Mouse (Mus musculus): ENCODE measurements around the gene Polm. TPM values are rescaled to one million over a fixed set of nuclear protein-coding genes. Genes with fewer than 3 reads are reported as not detected.
A peak's percentile ranks its signal among the peaks of the same experiment; 100 is the strongest.

Polm gene
- polyA plus RNA-seq, 1 experiment from 2014 or later = 8.4 TPM

- WGBS = 38% methylated on average over 8 of the region's 8 CpGs
- no peaks in the 10 kb centered on the region for H3K27me3 ChIP-seq
- H3K4me2 ChIP-seq = peak overlapping the region; percentile 87
- H3K9ac ChIP-seq = peak overlapping the region; percentile 74
- H3K9me3 ChIP-seq = no peaks in the 10 kb centered on the region
- peak; percentile 15; the same call in 1 of the 2 replicates for ATAC-seq (ENCODE audit: low FRiP score)
- H3K36me3 ChIP-seq (replicated peaks) = peaks cover 18% of the 10 kb centered on the region
- H3K4me3 ChIP-seq (replicated peaks) = peak overlapping the region; percentile 66
- H3K4me1 ChIP-seq = peaks cover 26% of the 10 kb centered on the region
- H3K27ac ChIP-seq = peak overlapping the region; percentile 87
Measured at GRCm38 (mm10) chr11:5787671-5788055, 50.2 kb downstream of the Polm start.

DNA sequence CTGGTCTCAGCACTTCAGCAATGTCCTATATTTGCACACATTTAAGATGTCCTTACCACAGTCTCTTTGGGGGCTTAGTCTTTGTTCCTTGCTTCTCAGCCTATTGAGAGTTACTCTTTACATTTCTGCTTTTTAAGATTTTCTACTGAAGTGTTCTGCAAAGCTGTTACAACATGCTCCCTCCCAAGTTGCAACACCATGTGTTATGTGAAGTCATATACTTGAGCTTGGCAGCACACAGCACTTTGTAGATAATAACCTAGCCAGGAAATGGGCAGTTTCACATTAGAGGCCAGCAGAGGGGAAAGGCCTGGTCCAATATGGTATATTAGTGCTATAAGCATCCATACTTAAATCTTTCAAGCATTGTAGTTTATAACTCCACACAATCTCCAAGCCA lies 52.1 kb downstream of the Polm start:
- no peak overlapping the region for H3K4me3 ChIP-seq (replicated peaks)
- no peak for ATAC-seq (ENCODE audit: low FRiP score)
- no peaks in the 10 kb centered on the region for H3K27me3 ChIP-seq
- no peak overlapping the region for H3K9ac ChIP-seq
- no peak overlapping the region for H3K27ac ChIP-seq
- H3K9me3 ChIP-seq = no peaks in the 10 kb centered on the region
- H3K4me2 ChIP-seq = no peak overlapping the region
- H3K4me1 ChIP-seq = peaks cover 26% of the 10 kb centered on the region
- 0 out of 2 replicates have a peak, but pooled peaks cover 3% of the 10 kb centered on the region for H3K36me3 ChIP-seq (replicated peaks)

DNA sequence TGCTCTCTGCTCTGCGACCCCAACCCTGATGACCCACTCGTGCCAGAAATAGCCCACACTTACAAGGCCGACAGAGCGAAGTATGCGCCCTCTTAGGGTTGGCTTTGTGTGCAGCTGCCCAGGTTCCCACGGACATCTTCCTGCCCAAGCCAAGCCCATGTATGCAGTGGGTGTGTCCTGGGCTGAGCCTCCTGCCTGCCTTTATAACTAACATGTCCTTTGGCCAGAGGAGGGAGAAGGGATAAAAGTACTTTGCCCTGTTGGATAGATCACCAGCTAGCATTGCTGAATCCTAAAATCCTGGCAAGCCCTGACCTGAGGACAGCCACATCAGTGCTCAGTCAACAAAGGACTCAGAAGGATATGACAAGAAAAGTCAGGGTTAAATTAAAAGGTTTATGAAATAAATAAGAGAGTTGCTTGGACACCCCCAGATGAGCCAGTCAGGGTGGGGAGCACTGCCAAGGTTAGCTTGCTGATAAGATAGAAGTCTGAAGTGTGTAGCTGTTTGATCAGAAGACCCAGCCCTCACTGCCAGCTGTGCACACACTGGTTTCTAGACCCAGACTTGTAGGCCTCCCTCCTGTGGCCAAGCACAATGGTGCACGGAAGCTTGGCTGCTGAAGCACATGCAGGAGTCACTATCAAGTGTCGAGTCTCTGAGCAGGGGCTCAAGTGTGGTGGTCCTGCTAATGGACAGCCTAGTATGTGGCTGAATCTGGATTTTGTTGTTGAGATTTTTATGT lies 55.4 kb downstream of the Polm start:
- Histone ChIP-seq H3K9me3 (no peaks in the 10 kb centered on the region), H3K27ac (no peak overlapping the region), H3K36me3 (replicated peaks) (0 out of 2 replicates have a peak, but pooled peaks cover 2% of the 10 kb centered on the region), H3K27me3 (no peaks in the 10 kb centered on the region), H3K4me2 (no peak overlapping the region), H3K4me1 (peaks cover 4% of the 10 kb centered on the region), H3K4me3 (replicated peaks) (no peak overlapping the region), H3K9ac (no peak overlapping the region)
- WGBS = 70% methylated on average over 8 of the region's 8 CpGs
- ATAC-seq (ENCODE audit: low FRiP score) = no peak

GRCm38 (mm10) chr11:5780035-5780499 lies 57.7 kb downstream of the Polm start:
- H3K27me3 ChIP-seq = no peaks in the 10 kb centered on the region
- H3K4me2 ChIP-seq = no peak overlapping the region
- 91% methylated on average over 6 of the region's 6 CpGs for WGBS
- no peak overlapping the region for H3K4me3 ChIP-seq (replicated peaks)
- 0 out of 2 replicates have a peak, but pooled peaks cover 2% of the 10 kb centered on the region for H3K36me3 ChIP-seq (replicated peaks)
- ATAC-seq (ENCODE audit: low FRiP score) = no peak
- H3K4me1 ChIP-seq = no peaks in the 10 kb centered on the region
- no peaks in the 10 kb centered on the region for H3K9me3 ChIP-seq
- H3K27ac ChIP-seq = no peak overlapping the region
- no peak overlapping the region for H3K9ac ChIP-seq

DNA sequence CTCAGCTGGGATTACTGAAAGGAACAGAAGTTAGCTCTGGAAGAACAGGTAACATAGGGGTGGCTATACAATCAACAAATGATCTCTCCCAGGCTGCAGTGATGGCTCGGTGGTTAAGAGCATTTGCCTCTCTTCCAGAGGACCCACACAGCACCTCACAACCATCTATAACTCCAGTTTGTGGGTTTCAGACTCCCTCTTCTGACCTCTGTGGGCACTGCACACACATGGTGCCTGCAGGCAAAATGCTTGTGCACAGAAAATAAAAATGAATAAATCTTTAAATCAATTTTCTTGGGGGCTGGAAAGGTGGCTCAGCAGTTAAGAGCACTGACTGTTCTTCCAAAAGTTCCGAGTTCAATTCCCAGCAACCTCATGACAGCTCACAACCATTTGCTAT lies 59.3 kb downstream of the Polm start:
- whole genome bisulfite sequencing = 68% methylated on average over 2 of the region's 2 CpGs
- Histone ChIP-seq H3K27ac (no peak overlapping the region), H3K36me3 (replicated peaks) (0 out of 2 replicates have a peak, but pooled peaks cover 2% of the 10 kb centered on the region), H3K4me3 (replicated peaks) (no peak overlapping the region), H3K27me3 (no peaks in the 10 kb centered on the region), H3K4me2 (no peak overlapping the region), H3K4me1 (no peaks in the 10 kb centered on the region), H3K9ac (no peak overlapping the region), H3K9me3 (no peaks in the 10 kb centered on the region)
- no peak for ATAC-seq (ENCODE audit: low FRiP score)

Other genes with a start within 250 kb of the Polm start
- 156 and 162 TPM in 2 replicates for gene Mrps24, start 122.3 kb downstream of the Polm start, polyA plus RNA-seq (2016; fragmentation: Nextera tagmentation; extraction: Ambion mirVana)
- gene Urgcp, start 75.6 kb downstream of the Polm start, polyA plus RNA-seq (2016; fragmentation: Nextera tagmentation; extraction: Ambion mirVana) = 24.8 and 26.2 TPM in 2 replicates
- 137 and 140 TPM in 2 replicates for gene Dbnl, start 49.5 kb downstream of the Polm start, polyA plus RNA-seq (2016; fragmentation: Nextera tagmentation; extraction: Ambion mirVana)
- 2.5 and 3.7 TPM in 2 replicates for gene Pgam2, start 34.3 kb downstream of the Polm start, polyA plus RNA-seq (2016; fragmentation: Nextera tagmentation; extraction: Ambion mirVana)
- 14.6 and 20.5 TPM in 2 replicates for gene Aebp1, start 23.9 kb upstream of the Polm start, polyA plus RNA-seq (2016; fragmentation: Nextera tagmentation; extraction: Ambion mirVana)
- gene Pold2, start 40.3 kb upstream of the Polm start, polyA plus RNA-seq (2016; fragmentation: Nextera tagmentation; extraction: Ambion mirVana) = 104 and 108 TPM in 2 replicates
- 0.99 and 2.0 TPM in 2 replicates for gene Myl7, start 60.8 kb upstream of the Polm start, polyA plus RNA-seq (2016; fragmentation: Nextera tagmentation; extraction: Ambion mirVana)
- 2.9 and 3.5 TPM in 2 replicates for gene Gck, start 112.1 kb upstream of the Polm start, polyA plus RNA-seq (2016; fragmentation: Nextera tagmentation; extraction: Ambion mirVana)
- gene Ykt6, start 117.7 kb upstream of the Polm start, polyA plus RNA-seq (2016; fragmentation: Nextera tagmentation; extraction: Ambion mirVana) = 58.4 and 59.8 TPM in 2 replicates
- 11.0 and 11.7 TPM in 2 replicates for gene Camk2b, start 228.3 kb upstream of the Polm start, polyA plus RNA-seq (2016; fragmentation: Nextera tagmentation; extraction: Ambion mirVana)